Mouse (Mus musculus) C2C12 (cell line): ENCODE results near the gene Thrb.

ENCODE experiments used
- CEBPB ChIP-seq: IDR thresholded peaks from one replicate; pipeline ENCODE4 v1.6.1; 2011; ENCODE audit warnings: low read depth, mild to moderate bottlenecking, control low read depth, moderate library complexity
- CTCF ChIP-seq: IDR thresholded peaks from one replicate; pipeline ENCODE4 v1.5.1; 2011; ENCODE audit not compliant: control insufficient read depth, insufficient read depth, insufficient read length
- FOSL1 ChIP-seq: IDR thresholded peaks from one replicate; pipeline ENCODE4 v1.8.0; 2011; ENCODE audit warnings: mild to moderate bottlenecking, low read length; ENCODE audit not compliant: poor library complexity, insufficient read depth, severe bottlenecking
- MAX ChIP-seq: IDR thresholded peaks from one replicate; pipeline ENCODE4 v1.6.1; 2011; ENCODE audit warnings: mild to moderate bottlenecking, control low read depth
- MYOD1 ChIP-seq: IDR thresholded peaks from one replicate; pipeline ENCODE4 v1.6.1; 2011; ENCODE audit warnings: low read depth; ENCODE audit not compliant: control insufficient read depth, insufficient read length
- MYOG ChIP-seq: IDR thresholded peaks from one replicate; pipeline ENCODE4 v1.6.1; 2011; ENCODE audit not compliant: control insufficient read depth, insufficient read length; ENCODE audit errors: extremely low read depth
- USF1 ChIP-seq: IDR thresholded peaks from one replicate; pipeline ENCODE4 v1.6.1; 2011; ENCODE audit warnings: low read depth, mild to moderate bottlenecking, control low read depth, moderate library complexity

GRCm38 (mm10) chr14:17641770-17642169 lies 18.3 kb upstream of the Thrb start:
- TF ChIP-seq CTCF = no peak
- no peak for TF ChIP-seq CEBPB
- no peak for TF ChIP-seq MAX
- TF ChIP-seq USF1 = no peak
- no peak for TF ChIP-seq MYOG
- no peak for TF ChIP-seq FOSL1
- no peak for TF ChIP-seq MYOD1
